Mouse (Mus musculus): ENCODE measurements around the gene Ffar3. TPM values are rescaled to one million over a fixed set of nuclear protein-coding genes. Genes with fewer than 3 reads are reported as not detected.

The Ffar3 gene
- polyA plus RNA-seq, 1 experiment, result 0.08 TPM

- no peak overlapping the region for H3K4me3 ChIP-seq (ENCODE audit: insufficient read depth, low read depth, low read length)
- no peaks in the 10 kb centered on the region for H3K4me1 ChIP-seq (ENCODE audit: control insufficient read depth, insufficient read depth, low read length)
- H3K36me3 ChIP-seq (ENCODE audit: control insufficient read depth, insufficient read depth, low read length), result no peaks in the 10 kb centered on the region
- TF ChIP-seq POLR2A (IDR thresholded peaks at IDR 0.05; ENCODE audit: low read depth, low read length) (no peak), CTCF (conservative IDR thresholded peaks at IDR 0.05; ENCODE audit: insufficient read depth, insufficient read length, low read depth, low read length) (no peak)
- H3K27ac ChIP-seq (ENCODE audit: insufficient read depth, low read depth, low read length), result no peak overlapping the region
- WGBS, result 84% methylated on average over 14 of the region's 14 CpGs
- no peaks in the 10 kb centered on the region for H3K27me3 ChIP-seq (replicated peaks; ENCODE audit: control insufficient read depth, insufficient read depth, low read length)
- no peak for DNase-seq
Observed at GRCm38 (mm10) chr7:30887568-30888188, 31.7 kb upstream of the Ffar3 start.

- DNase-seq, result no peak
- Histone ChIP-seq H3K36me3 (ENCODE audit: control insufficient read depth, insufficient read depth, low read length) (no peaks in the 10 kb centered on the region), H3K4me3 (ENCODE audit: insufficient read depth, low read depth, low read length) (no peak overlapping the region), H3K27ac (ENCODE audit: insufficient read depth, low read depth, low read length) (no peak overlapping the region), H3K27me3 (replicated peaks; ENCODE audit: control insufficient read depth, insufficient read depth, low read length) (no peaks in the 10 kb centered on the region), H3K4me1 (ENCODE audit: control insufficient read depth, insufficient read depth, low read length) (no peaks in the 10 kb centered on the region)
- WGBS, result 82% methylated on average over 4 of the region's 4 CpGs
- TF ChIP-seq POLR2A (IDR thresholded peaks at IDR 0.05; ENCODE audit: low read depth, low read length) (no peak), CTCF (conservative IDR thresholded peaks at IDR 0.05; ENCODE audit: insufficient read depth, insufficient read length, low read depth, low read length) (no peak)
Observed at GRCm38 (mm10) chr7:30886852-30887251, 30.9 kb upstream of the Ffar3 start.

GRCm38 (mm10) chr7:30884047-30884446, 28.1 kb upstream of the Ffar3 start:
- H3K27ac ChIP-seq (ENCODE audit: insufficient read depth, low read depth, low read length), result no peak overlapping the region
- DNase-seq, result no peak

GRCm38 (mm10) chr7:30881367-30881766, 25.4 kb upstream of the Ffar3 start:
- WGBS, result 64% methylated on average over 3 of the region's 3 CpGs
- H3K36me3 ChIP-seq (ENCODE audit: control insufficient read depth, insufficient read depth, low read length), result no peaks in the 10 kb centered on the region
- DNase-seq, result no peak
- no peaks in the 10 kb centered on the region for H3K4me1 ChIP-seq (ENCODE audit: control insufficient read depth, insufficient read depth, low read length)
- no peak overlapping the region for H3K27ac ChIP-seq (ENCODE audit: insufficient read depth, low read depth, low read length)
- no peaks in the 10 kb centered on the region for H3K27me3 ChIP-seq (replicated peaks; ENCODE audit: control insufficient read depth, insufficient read depth, low read length)
- TF ChIP-seq POLR2A (IDR thresholded peaks at IDR 0.05; ENCODE audit: low read depth, low read length) (no peak), CTCF (conservative IDR thresholded peaks at IDR 0.05; ENCODE audit: insufficient read depth, insufficient read length, low read depth, low read length) (no peak)
- no peak overlapping the region for H3K4me3 ChIP-seq (ENCODE audit: insufficient read depth, low read depth, low read length)

More at GRCm38 (mm10) chr7:30884047-30884446, 28.1 kb upstream of the Ffar3 start:
- Histone ChIP-seq H3K4me3 (ENCODE audit: insufficient read depth, low read depth, low read length) (no peak overlapping the region), H3K4me1 (ENCODE audit: control insufficient read depth, insufficient read depth, low read length) (no peaks in the 10 kb centered on the region), H3K27me3 (replicated peaks; ENCODE audit: control insufficient read depth, insufficient read depth, low read length) (no peaks in the 10 kb centered on the region), H3K36me3 (ENCODE audit: control insufficient read depth, insufficient read depth, low read length) (no peaks in the 10 kb centered on the region)
- no peak for TF ChIP-seq CTCF (conservative IDR thresholded peaks at IDR 0.05; ENCODE audit: insufficient read depth, insufficient read length, low read depth, low read length)

GRCm38 (mm10) chr7:30880176-30880575, 24.2 kb upstream of the Ffar3 start, which contains the start of gene Cd22:
Gene Cd22 (minus strand): TSS chr7:30880342.
- WGBS, result 57% methylated on average over 7 of the region's 7 CpGs
- TF ChIP-seq POLR2A (IDR thresholded peaks at IDR 0.05; ENCODE audit: low read depth, low read length), result no peak
- no peak for DNase-seq
- Histone ChIP-seq H3K27me3 (replicated peaks; ENCODE audit: control insufficient read depth, insufficient read depth, low read length) (no peaks in the 10 kb centered on the region), H3K27ac (ENCODE audit: insufficient read depth, low read depth, low read length) (no peak within 1 kb of the TSS), H3K4me3 (ENCODE audit: insufficient read depth, low read depth, low read length) (no peak within 1 kb of the TSS), H3K36me3 (ENCODE audit: control insufficient read depth, insufficient read depth, low read length) (no peaks in the 10 kb centered on the region), H3K4me1 (ENCODE audit: control insufficient read depth, insufficient read depth, low read length) (no peaks in the 10 kb centered on the region)

- 74% methylated on average over 6 of the region's 6 CpGs for WGBS
Observed at GRCm38 (mm10) chr7:30878950-30879349, 23.0 kb upstream of the Ffar3 start.

GRCm38 (mm10) chr7:30873083-30873482, 17.1 kb upstream of the Ffar3 start:
- WGBS, result 14% methylated on average over 15 of the region's 15 CpGs
- no peak overlapping the region for H3K27ac ChIP-seq (ENCODE audit: insufficient read depth, low read depth, low read length)
- no peak overlapping the region for H3K4me3 ChIP-seq (ENCODE audit: insufficient read depth, low read depth, low read length)

More at GRCm38 (mm10) chr7:30878950-30879349, 23.0 kb upstream of the Ffar3 start:
- DNase-seq, result no peak
- H3K4me1 ChIP-seq (ENCODE audit: control insufficient read depth, insufficient read depth, low read length), result no peaks in the 10 kb centered on the region
- no peak overlapping the region for H3K27ac ChIP-seq (ENCODE audit: insufficient read depth, low read depth, low read length)
- TF ChIP-seq CTCF (conservative IDR thresholded peaks at IDR 0.05; ENCODE audit: insufficient read depth, insufficient read length, low read depth, low read length), result no peak
- no peak for TF ChIP-seq POLR2A (IDR thresholded peaks at IDR 0.05; ENCODE audit: low read depth, low read length)
- H3K36me3 ChIP-seq (ENCODE audit: control insufficient read depth, insufficient read depth, low read length), result no peaks in the 10 kb centered on the region
- no peaks in the 10 kb centered on the region for H3K27me3 ChIP-seq (replicated peaks; ENCODE audit: control insufficient read depth, insufficient read depth, low read length)
- H3K4me3 ChIP-seq (ENCODE audit: insufficient read depth, low read depth, low read length), result no peak overlapping the region

More at GRCm38 (mm10) chr7:30873083-30873482, 17.1 kb upstream of the Ffar3 start:
- no peaks in the 10 kb centered on the region for H3K4me1 ChIP-seq (ENCODE audit: control insufficient read depth, insufficient read depth, low read length)
- H3K36me3 ChIP-seq (ENCODE audit: control insufficient read depth, insufficient read depth, low read length), result no peaks in the 10 kb centered on the region
- DNase-seq, result peak; percentile 81
- no peaks in the 10 kb centered on the region for H3K27me3 ChIP-seq (replicated peaks; ENCODE audit: control insufficient read depth, insufficient read depth, low read length)
- TF ChIP-seq POLR2A (IDR thresholded peaks at IDR 0.05; ENCODE audit: low read depth, low read length) (no peak), CTCF (conservative IDR thresholded peaks at IDR 0.05; ENCODE audit: insufficient read depth, insufficient read length, low read depth, low read length) (peak; percentile 79)

All from kidney, adult 2 months (tissue).